Mouse (Mus musculus) embryonic facial prominence, embryonic 12.5 days (tissue): ENCODE measurements around the gene Gbp6. TPM values are rescaled to one million over a fixed set of nuclear protein-coding genes. Genes with fewer than 3 reads are reported as not detected.
"Not testable (repeated sequence)": the region's sequence is repeated elsewhere in the genome, so short reads cannot be mapped to it uniquely, and the experiment has no call there.

Experiments
- ATAC-seq: fragments of 200-750 bp; cut with Nextera tagmentation; 2 replicates; pipeline ENCODE4 v1.8.0; 2017; ENCODE audit not compliant: insufficient number of reproducible peaks, insufficient read depth, low FRiP score, low TSS enrichment
- H3K27ac ChIP-seq: fragments of 300-500 bp; sonication (generic); 2 replicates; pipeline ENCODE4 v1.5.1; 2016; ENCODE audit warnings: mild to moderate bottlenecking
- H3K27me3 ChIP-seq: fragments of 300-500 bp; sonication (generic); 2 replicates; pipeline ENCODE4 v1.6.1; 2016; ENCODE audit warnings: mild to moderate bottlenecking, moderate library complexity
- H3K36me3 ChIP-seq: fragments of 300-500 bp; sonication (generic); 2 replicates; pipeline ENCODE4 v1.6.1; 2016; ENCODE audit warnings: mild to moderate bottlenecking
- H3K4me1 ChIP-seq: fragments of 300-500 bp; sonication (generic); 2 replicates; pipeline ENCODE4 v1.6.1; 2016
- H3K4me2 ChIP-seq: fragments of 300-500 bp; sonication (generic); replicated peaks from 2 replicates; pipeline ENCODE4 v1.6.1; 2016; ENCODE audit warnings: mild to moderate bottlenecking, moderate library complexity
- H3K4me3 ChIP-seq: fragments of 300-500 bp; sonication (generic); 2 replicates; pipeline ENCODE4 v1.5.1; 2016; ENCODE audit warnings: mild to moderate bottlenecking
- H3K9ac ChIP-seq: fragments of 300-500 bp; sonication (generic); 2 replicates; pipeline ENCODE4 v1.6.1; 2016; ENCODE audit warnings: mild to moderate bottlenecking, moderate library complexity
- H3K9me3 ChIP-seq: fragments of 300-500 bp; sonication (generic); 2 replicates; pipeline ENCODE4 v1.6.1; 2016; ENCODE audit warnings: mild to moderate bottlenecking, moderate library complexity
- WGBS: fragments of 180-500 bp; shearing (Covaris S2); methylation state at CpG from one replicate; pipeline ENCODE4 v1.1.7; 2016; 5-methylcytosine and 5-hydroxymethylcytosine counted together
- polyA plus RNA-seq: library from polyadenylated mRNA; unstranded; fragments of >200 nt; fragmentation: Nextera tagmentation; extraction: Ambion mirVana; gene quantifications from 2 replicates; pipeline ENCODE4 v1.2.1, GENCODE M21; 2016

Gene Gbp6
- polyA plus RNA-seq = 0.78 and 0.90 TPM in 2 replicates

- not testable (repeated sequence) for H3K27me3 ChIP-seq, H3K9me3 ChIP-seq, H3K4me3 ChIP-seq, H3K9ac ChIP-seq, H3K4me1 ChIP-seq, H3K27ac ChIP-seq, H3K36me3 ChIP-seq, H3K4me2 ChIP-seq, ATAC-seq
- 40% methylated on average over 3 of the region's 3 CpGs for WGBS
Measured at GRCm38 (mm10) chr5:105293226-105294165, at the start of gene Gbp6, which contains the start of gene Gm43302. Gene Gbp6 (minus strand): TSS chr5:105293698. Gene Gm43302 (minus strand): TSS chr5:105293695.

GRCm38 (mm10) chr5:105341281-105341680 is 47.8 kb upstream of the Gbp6 start:
- Histone ChIP-seq H3K27ac (no peak overlapping the region), H3K9me3 (no peaks in the 10 kb centered on the region), H3K27me3 (no peaks in the 10 kb centered on the region), H3K4me3 (no peak overlapping the region), H3K9ac (no peak overlapping the region), H3K4me1 (no peaks in the 10 kb centered on the region), H3K4me2 (no peak overlapping the region), H3K36me3 (no peaks in the 10 kb centered on the region)
- ATAC-seq = no peak
- WGBS = 70% methylated on average over 2 of the region's 2 CpGs

GRCm38 (mm10) chr5:105322543-105322942 is 29.0 kb upstream of the Gbp6 start:
- no peak overlapping the region for H3K4me2 ChIP-seq
- H3K36me3 ChIP-seq = no peaks in the 10 kb centered on the region
- no peak overlapping the region for H3K4me3 ChIP-seq
- ATAC-seq = no peak
- H3K27ac ChIP-seq = no peak overlapping the region
- 65% methylated on average over 2 of the region's 2 CpGs for WGBS
- H3K9me3 ChIP-seq = no peaks in the 10 kb centered on the region
- no peaks in the 10 kb centered on the region for H3K4me1 ChIP-seq
- no peak overlapping the region for H3K9ac ChIP-seq
- no peaks in the 10 kb centered on the region for H3K27me3 ChIP-seq

- no peaks in the 10 kb centered on the region for H3K36me3 ChIP-seq
- H3K9me3 ChIP-seq = no peaks in the 10 kb centered on the region
- H3K9ac ChIP-seq = no peak overlapping the region
- ATAC-seq = no peak
- H3K27ac ChIP-seq = no peak overlapping the region
- 69% methylated on average over 2 of the region's 2 CpGs for whole genome bisulfite sequencing
- no peaks in the 10 kb centered on the region for H3K4me1 ChIP-seq
- H3K4me3 ChIP-seq = no peak overlapping the region
- H3K27me3 ChIP-seq = no peaks in the 10 kb centered on the region
- H3K4me2 ChIP-seq = no peak overlapping the region
Measured at GRCm38 (mm10) chr5:105310941-105311340, 17.4 kb upstream of the Gbp6 start.

GRCm38 (mm10) chr5:105309148-105309547 is 15.7 kb upstream of the Gbp6 start:
- H3K4me2 ChIP-seq, H3K9ac ChIP-seq, H3K27me3 ChIP-seq, ATAC-seq, H3K4me1 ChIP-seq, H3K36me3 ChIP-seq, H3K4me3 ChIP-seq, H3K27ac ChIP-seq, H3K9me3 ChIP-seq: not testable (repeated sequence)
- 68% methylated on average over 1 of the region's 1 CpGs for WGBS

- ATAC-seq, H3K4me1 ChIP-seq, H3K36me3 ChIP-seq, H3K27me3 ChIP-seq, H3K9me3 ChIP-seq, H3K27ac ChIP-seq, H3K9ac ChIP-seq, H3K4me3 ChIP-seq, H3K4me2 ChIP-seq: not testable (repeated sequence)
Measured at GRCm38 (mm10) chr5:105306946-105307345, 13.4 kb upstream of the Gbp6 start.

GRCm38 (mm10) chr5:105306159-105306581 is 12.7 kb upstream of the Gbp6 start:
- no peaks in the 10 kb centered on the region for H3K9me3 ChIP-seq
- no peak overlapping the region for H3K4me3 ChIP-seq
- no peak overlapping the region for H3K4me2 ChIP-seq
- no peaks in the 10 kb centered on the region for H3K36me3 ChIP-seq
- no peaks in the 10 kb centered on the region for H3K27me3 ChIP-seq
- no peak overlapping the region for H3K27ac ChIP-seq
- no peaks in the 10 kb centered on the region for H3K4me1 ChIP-seq
- ATAC-seq = no peak
- 83% methylated on average over 1 of the region's 1 CpGs for WGBS
- no peak overlapping the region for H3K9ac ChIP-seq

GRCm38 (mm10) chr5:105305671-105306070 is 12.2 kb upstream of the Gbp6 start:
- H3K27ac ChIP-seq, H3K36me3 ChIP-seq, H3K4me2 ChIP-seq, H3K4me1 ChIP-seq, ATAC-seq, H3K27me3 ChIP-seq, H3K9ac ChIP-seq, H3K9me3 ChIP-seq, H3K4me3 ChIP-seq: not testable (repeated sequence)
- 90% methylated on average over 4 of the region's 4 CpGs for WGBS

GRCm38 (mm10) chr5:105301963-105302362 is 8.5 kb upstream of the Gbp6 start:
- no peak overlapping the region for H3K9ac ChIP-seq

GRCm38 (mm10) chr5:105301531-105301930 is 8.0 kb upstream of the Gbp6 start:
- Histone ChIP-seq H3K27me3 (no peaks in the 10 kb centered on the region), H3K4me3 (no peak overlapping the region), H3K4me2 (no peak overlapping the region), H3K27ac (no peak overlapping the region), H3K4me1 (no peaks in the 10 kb centered on the region), H3K9ac (no peak overlapping the region), H3K9me3 (no peaks in the 10 kb centered on the region), H3K36me3 (no peaks in the 10 kb centered on the region)
- WGBS = 43% methylated on average over 2 of the region's 2 CpGs
- ATAC-seq = no peak

More at GRCm38 (mm10) chr5:105301963-105302362, 8.5 kb upstream of the Gbp6 start:
- H3K4me1 ChIP-seq = no peaks in the 10 kb centered on the region
- no peak for ATAC-seq
- no peaks in the 10 kb centered on the region for H3K36me3 ChIP-seq
- no peaks in the 10 kb centered on the region for H3K27me3 ChIP-seq
- H3K4me2 ChIP-seq = no peak overlapping the region
- WGBS = 79% methylated on average over 4 of the region's 4 CpGs
- no peaks in the 10 kb centered on the region for H3K9me3 ChIP-seq
- no peak overlapping the region for H3K4me3 ChIP-seq
- no peak overlapping the region for H3K27ac ChIP-seq

GRCm38 (mm10) chr5:105295746-105296145 is 2.2 kb upstream of the Gbp6 start:
- ATAC-seq = no peak
- H3K4me1 ChIP-seq = no peaks in the 10 kb centered on the region
- H3K27ac ChIP-seq = no peak overlapping the region
- H3K9ac ChIP-seq = no peak overlapping the region
- 87% methylated on average over 3 of the region's 3 CpGs for WGBS
- H3K9me3 ChIP-seq = no peaks in the 10 kb centered on the region
- H3K27me3 ChIP-seq = no peaks in the 10 kb centered on the region
- H3K4me3 ChIP-seq = no peak overlapping the region
- H3K36me3 ChIP-seq = no peaks in the 10 kb centered on the region
- no peak overlapping the region for H3K4me2 ChIP-seq

- Histone ChIP-seq H3K9ac (no peak overlapping the region), H3K27me3 (no peaks in the 10 kb centered on the region), H3K36me3 (no peaks in the 10 kb centered on the region), H3K27ac (no peak overlapping the region), H3K4me3 (no peak overlapping the region), H3K4me1 (no peaks in the 10 kb centered on the region), H3K4me2 (no peak overlapping the region), H3K9me3 (no peaks in the 10 kb centered on the region)
- 83% methylated on average over 1 of the region's 1 CpGs for WGBS
- no peak for ATAC-seq
Measured at GRCm38 (mm10) chr5:105292492-105292891, 1.0 kb downstream of the Gbp6 start.
